Mouse (Mus musculus) G1E-ER4 (cell line): Measurements from ENCODE around the gene Pno1. TPM values are rescaled to one million over a fixed set of nuclear protein-coding genes. Genes with fewer than 3 reads are reported as not detected.

Source experiments
- GATA1 ChIP-seq: IDR thresholded peaks from one replicate; pipeline ENCODE4 v1.8.0; 2012; ENCODE audit warnings: low read length, inconsistent platforms
- polyA plus RNA-seq: library from polyadenylated mRNA; stranded (reverse); fragments of >175 nt; gene quantifications from 2 replicates; pipeline ENCODE4 v1.2.3, GENCODE M21; 2012

Gene Pno1
- polyA plus RNA-seq, 1 experiment: 67.6 TPM

GRCm38 (mm10) chr11:17192151-17192844, 19.1 kb downstream of the Pno1 start:
- TF ChIP-seq GATA1: no peak

GRCm38 (mm10) chr11:17188786-17189185, 22.6 kb downstream of the Pno1 start:
- no peak for TF ChIP-seq GATA1

GRCm38 (mm10) chr11:17187649-17188048, 23.7 kb downstream of the Pno1 start:
- no peak for TF ChIP-seq GATA1

- TF ChIP-seq GATA1: no peak
Observed at GRCm38 (mm10) chr11:17183165-17183564, 28.2 kb downstream of the Pno1 start.

GRCm38 (mm10) chr11:17181807-17182206, 29.6 kb downstream of the Pno1 start, which contains the start of gene Wdr92:
Gene Wdr92 (plus strand): TSS chr11:17182107.
- TF ChIP-seq GATA1: no peak

GRCm38 (mm10) chr11:17180753-17181152, 30.6 kb downstream of the Pno1 start:
- no peak for TF ChIP-seq GATA1

- TF ChIP-seq GATA1: no peak
Observed at GRCm38 (mm10) chr11:17176638-17177037, 34.7 kb downstream of the Pno1 start.

GRCm38 (mm10) chr11:17172300-17172699, 39.1 kb downstream of the Pno1 start:
- TF ChIP-seq GATA1: no peak

- TF ChIP-seq GATA1: no peak
Observed at GRCm38 (mm10) chr11:17170938-17171729, 40.2 kb downstream of the Pno1 start.

GRCm38 (mm10) chr11:17169262-17169661, 42.1 kb downstream of the Pno1 start:
- TF ChIP-seq GATA1: no peak

GRCm38 (mm10) chr11:17166627-17167026, 44.7 kb downstream of the Pno1 start:
- TF ChIP-seq GATA1: no peak

GRCm38 (mm10) chr11:17163956-17164355, 47.4 kb downstream of the Pno1 start:
- no peak for TF ChIP-seq GATA1

- no peak for TF ChIP-seq GATA1
Observed at GRCm38 (mm10) chr11:17160242-17160641, 51.1 kb downstream of the Pno1 start.

- TF ChIP-seq GATA1: no peak
Observed at GRCm38 (mm10) chr11:17159738-17160241, 51.6 kb downstream of the Pno1 start.

GRCm38 (mm10) chr11:17158858-17159737, 52.3 kb downstream of the Pno1 start, which contains the start of gene Ppp3r1:
Gene Ppp3r1 (plus strand): TSS chr11:17159263.
- TF ChIP-seq GATA1: no peak

Other genes with a start within 250 kb of the Pno1 start
- not detected in 2 replicates for gene Cnrip1, start 160.0 kb downstream of the Pno1 start, polyA plus RNA-seq
- gene Plek, start 159.2 kb downstream of the Pno1 start, polyA plus RNA-seq: 1.0 and 1.4 TPM in 2 replicates
- 28.6 and 43.0 TPM in 2 replicates for gene Ppp3r1, start 52.3 kb downstream of the Pno1 start, polyA plus RNA-seq
- gene Wdr92, start 29.5 kb downstream of the Pno1 start, polyA plus RNA-seq: 1.3 and 5.3 TPM in 2 replicates
- 1.8 and 2.4 TPM in 2 replicates for gene C1d, start 46.0 kb upstream of the Pno1 start, polyA plus RNA-seq